Mouse (Mus musculus) liver, embryonic 14.5 days (tissue): ENCODE results near the gene Polr2e.

ENCODE experiments used
- CTCF ChIP-seq: IDR thresholded peaks from 2 replicates; pipeline ENCODE4 v1.5.1; 2016; ENCODE audit warnings: antibody characterized with exemption, low read depth, control low read depth
- EP300 ChIP-seq: IDR thresholded peaks from 2 replicates; pipeline ENCODE4 v1.6.1; 2016; ENCODE audit warnings: antibody characterized with exemption, low read depth

DNA sequence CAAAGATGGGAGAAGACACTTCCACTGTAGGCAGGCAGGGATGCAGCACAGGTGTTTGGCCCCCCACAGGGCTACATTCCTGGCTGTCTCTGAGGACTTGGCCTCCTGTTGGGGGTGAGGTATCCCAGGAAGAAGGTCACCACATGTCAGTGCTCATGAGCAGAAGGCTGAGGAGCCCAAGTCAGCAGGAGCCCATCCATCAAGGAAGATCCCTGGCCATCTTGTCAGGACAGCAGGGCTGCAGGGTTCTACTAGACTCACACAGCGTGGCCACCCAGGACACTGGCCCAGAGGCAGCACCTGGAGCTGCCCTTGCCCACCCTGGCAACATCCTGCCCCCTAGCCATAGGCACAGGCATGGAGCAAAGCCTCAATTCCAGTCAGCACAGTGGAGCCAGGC lies 36.3 kb upstream of the Polr2e start:
- TF ChIP-seq EP300: no peak
- TF ChIP-seq CTCF: 0 out of 2 replicates have a peak, but pooled peaks have one; percentile 16
